Mouse (Mus musculus) forebrain, embryonic 12.5 days (tissue): ENCODE results near the gene Hspg2. TPM values are rescaled to one million over a fixed set of nuclear protein-coding genes. Genes with fewer than 3 reads are reported as not detected.
"Not testable (repeated sequence)": the region's sequence is repeated elsewhere in the genome, so short reads cannot be mapped to it uniquely, and the experiment has no call there.

Source experiments
- ATAC-seq: fragments of 200-750 bp; cut with Nextera tagmentation; 2 replicates; pipeline ENCODE4 v1.8.0; 2017; ENCODE audit warnings: moderate TSS enrichment; ENCODE audit not compliant: low FRiP score
- H3K27ac ChIP-seq: fragments of 300-500 bp; sonication (generic); 2 replicates; pipeline ENCODE4 v1.5.1; 2016; ENCODE audit warnings: mild to moderate bottlenecking
- H3K27me3 ChIP-seq: fragments of 300-500 bp; sonication (generic); 2 replicates; pipeline ENCODE4 v1.6.1; 2016; ENCODE audit warnings: mild to moderate bottlenecking
- H3K36me3 ChIP-seq: fragments of 300-500 bp; sonication (generic); replicated peaks from 2 replicates; pipeline ENCODE4 v1.6.1; 2016; ENCODE audit warnings: mild to moderate bottlenecking
- H3K4me1 ChIP-seq: fragments of 300-500 bp; sonication (generic); 2 replicates; pipeline ENCODE4 v1.6.1; 2016
- H3K4me2 ChIP-seq: fragments of 300-500 bp; sonication (generic); 2 replicates; pipeline ENCODE4 v1.6.1; 2016; ENCODE audit warnings: mild to moderate bottlenecking, moderate library complexity
- H3K4me3 ChIP-seq: fragments of 300-500 bp; sonication (generic); replicated peaks from 2 replicates; pipeline ENCODE4 v1.5.1; 2016; ENCODE audit warnings: mild to moderate bottlenecking
- H3K9ac ChIP-seq: fragments of 300-500 bp; sonication (generic); 2 replicates; pipeline ENCODE4 v1.6.1; 2016; ENCODE audit warnings: mild to moderate bottlenecking
- H3K9me3 ChIP-seq: fragments of 300-500 bp; sonication (generic); 2 replicates; pipeline ENCODE4 v1.6.1; 2016
- WGBS: fragments of 180-500 bp; shearing (Covaris S2); methylation state at CpG from one replicate; pipeline ENCODE4 v1.1.7; 2016; 5-methylcytosine and 5-hydroxymethylcytosine counted together
- polyA plus RNA-seq: library from polyadenylated mRNA; unstranded; fragments of >200 nt; fragmentation: Nextera tagmentation; extraction: Ambion mirVana; gene quantifications from 2 replicates; pipeline ENCODE4 v1.2.1, GENCODE M21; 2016

Gene Hspg2
- polyA plus RNA-seq: 8.0 and 8.9 TPM in 2 replicates

- Histone ChIP-seq H3K36me3 (no peaks in the 10 kb centered on the region), H3K9ac (peak within 1 kb of the TSS; percentile 72), H3K4me1 (peaks cover 38% of the 10 kb centered on the region), H3K4me2 (peak within 1 kb of the TSS; percentile 95), H3K27me3 (peaks cover 3% of the 10 kb centered on the region; the same call in 1 of the 2 replicates), H3K27ac (peak within 1 kb of the TSS; percentile 53; the same call in 1 of the 2 replicates), H3K9me3 (no peaks in the 10 kb centered on the region), H3K4me3 (peak within 1 kb of the TSS; percentile 62)
- peak; percentile 90 for ATAC-seq
- under 1% methylated on average over 72 of the region's 72 CpGs for WGBS
Measured at GRCm38 (mm10) chr4:137468260-137469080, at the start of gene Hspg2. Gene Hspg2, plus strand, starts transcription at chr4:137468769.

DNA sequence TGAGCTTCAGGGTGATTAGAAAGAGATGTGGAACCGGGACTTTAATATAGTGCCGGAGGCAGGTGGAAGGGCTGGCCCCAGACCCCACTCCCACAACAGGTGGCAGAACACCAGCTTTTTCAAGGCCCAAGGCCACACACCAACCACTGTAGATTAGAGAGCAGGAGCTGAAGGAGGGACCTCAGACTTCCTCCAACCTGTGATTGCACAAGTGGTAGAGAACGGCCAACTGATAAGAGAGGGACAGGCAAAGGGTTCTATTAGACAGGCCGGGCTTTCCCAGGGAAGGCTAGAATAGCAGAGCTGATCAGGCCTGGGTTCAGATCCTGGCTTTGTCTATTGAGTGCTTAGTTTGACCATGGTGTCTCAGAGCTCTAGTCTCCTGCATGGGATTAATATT, 38.1 kb upstream of the Hspg2 start, which contains the start of gene Cela3b:
Gene Cela3b, minus strand, starts transcription at position 39 of the 400 bp plus-strand sequence.
- ATAC-seq: no peak
- no peak within 1 kb of the TSS for H3K4me3 ChIP-seq
- H3K9ac ChIP-seq: no peak within 1 kb of the TSS
- H3K27ac ChIP-seq: no peak within 1 kb of the TSS
- no peaks in the 10 kb centered on the region for H3K4me1 ChIP-seq
- no peaks in the 10 kb centered on the region for H3K9me3 ChIP-seq
- WGBS: 98% methylated on average over 4 of the region's 4 CpGs
- no peak within 1 kb of the TSS for H3K4me2 ChIP-seq
- no peaks in the 10 kb centered on the region for H3K27me3 ChIP-seq
- H3K36me3 ChIP-seq: no peaks in the 10 kb centered on the region

DNA sequence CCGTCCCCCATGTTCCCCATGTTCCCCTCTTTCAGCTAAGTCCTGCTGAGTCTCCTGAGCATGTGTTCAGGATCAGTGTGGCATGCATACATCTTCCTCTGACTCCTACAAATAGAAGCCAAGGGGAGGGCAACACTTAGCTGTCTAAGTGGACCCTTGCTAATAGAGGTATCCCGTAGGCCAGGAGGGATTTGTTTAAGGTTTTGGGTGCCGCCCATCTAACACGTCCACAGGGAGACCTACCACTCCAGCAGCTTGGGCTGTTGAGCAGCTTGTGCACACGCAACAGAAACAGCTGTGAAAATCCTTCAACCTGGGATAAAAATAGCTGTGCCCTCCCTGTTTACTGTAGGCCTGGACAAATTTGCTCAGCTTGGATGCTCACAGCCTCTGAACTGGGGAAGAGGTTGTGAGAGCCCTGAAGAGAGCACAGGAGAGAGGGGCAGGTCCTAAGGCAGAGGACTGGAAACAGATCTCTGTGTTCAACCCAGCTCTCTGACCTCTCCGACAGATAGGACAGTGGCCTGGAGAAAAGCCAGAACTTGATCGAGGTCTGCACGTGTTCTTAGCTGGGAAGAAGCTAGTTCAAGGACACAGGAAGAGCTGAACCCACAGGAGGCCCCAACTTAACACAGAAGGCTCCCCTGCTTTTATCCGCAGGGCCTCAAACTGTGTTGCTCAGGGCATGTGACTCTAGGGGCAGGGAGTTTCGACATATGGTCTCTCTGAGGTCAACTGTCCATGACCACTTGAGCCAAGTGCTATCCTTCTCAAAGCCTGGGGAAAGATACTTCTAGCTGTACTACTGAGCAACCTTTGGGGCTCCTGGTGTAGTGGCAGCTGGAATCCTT, 35.6 kb upstream of the Hspg2 start:
- H3K4me3 ChIP-seq, H3K27ac ChIP-seq, H3K4me1 ChIP-seq, ATAC-seq, H3K4me2 ChIP-seq, H3K36me3 ChIP-seq, H3K9ac ChIP-seq, H3K9me3 ChIP-seq, H3K27me3 ChIP-seq: not testable (repeated sequence)
- 86% methylated on average over 10 of the region's 10 CpGs for WGBS

DNA sequence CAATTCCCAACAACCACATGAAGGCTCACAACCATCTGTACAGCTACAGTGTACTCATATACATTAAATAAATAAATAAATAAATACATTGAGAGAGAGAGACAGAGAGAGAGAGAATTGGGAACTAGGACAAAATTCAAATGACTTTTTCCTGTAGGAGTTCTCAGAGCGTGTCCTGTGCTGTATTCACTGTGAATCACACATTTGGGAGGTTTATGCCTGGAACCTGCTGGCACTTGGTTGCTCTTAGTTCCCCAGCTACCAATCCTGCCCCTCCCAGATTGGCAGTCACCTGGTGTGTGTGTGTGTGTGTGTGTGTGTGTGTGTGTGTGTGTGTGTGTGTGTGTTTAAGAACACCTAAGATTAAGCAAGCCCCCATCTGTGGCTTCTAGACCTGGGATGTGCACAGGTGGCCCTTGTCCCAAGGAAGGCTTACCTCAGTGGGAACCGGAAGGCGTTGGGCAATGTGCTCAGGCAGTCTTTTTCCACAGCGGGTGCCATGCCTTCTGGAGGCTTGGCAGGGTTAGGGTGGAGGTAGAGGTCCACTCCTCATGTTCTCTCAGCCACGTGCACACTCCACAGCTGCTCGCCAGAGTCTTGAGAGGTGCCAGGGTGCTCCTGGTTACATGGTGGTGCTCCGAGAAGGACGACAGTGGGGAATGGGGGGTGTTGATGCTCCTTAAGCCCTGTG, 31.4 kb upstream of the Hspg2 start:
- Histone ChIP-seq H3K36me3 (no peaks in the 10 kb centered on the region), H3K4me3 (no peak overlapping the region), H3K27ac (no peak overlapping the region), H3K9ac (no peak overlapping the region), H3K4me2 (no peak overlapping the region), H3K4me1 (no peaks in the 10 kb centered on the region), H3K27me3 (no peaks in the 10 kb centered on the region), H3K9me3 (no peaks in the 10 kb centered on the region)
- WGBS: 83% methylated on average over 8 of the region's 8 CpGs
- no peak for ATAC-seq

DNA sequence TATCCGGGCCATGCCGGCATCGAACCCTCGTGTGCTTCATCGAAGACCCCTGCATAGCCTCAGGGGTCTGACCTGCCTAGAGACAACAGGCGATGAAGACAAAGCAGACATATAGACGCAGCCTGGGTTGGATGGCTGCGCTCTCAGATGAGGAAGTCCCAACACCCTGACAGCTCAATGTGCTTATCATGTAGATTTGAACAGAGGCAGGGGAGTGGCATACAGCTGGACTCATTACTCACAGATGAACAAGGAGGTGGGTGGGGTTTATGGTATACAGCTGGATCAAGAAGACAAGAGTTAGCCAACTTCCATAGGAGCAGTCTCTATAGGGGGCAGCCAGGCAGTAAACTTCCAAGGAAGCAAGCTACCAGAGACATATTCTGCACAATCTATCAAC, 29.7 kb upstream of the Hspg2 start:
- Histone ChIP-seq H3K36me3 (no peaks in the 10 kb centered on the region), H3K4me2 (no peak overlapping the region), H3K9me3 (no peaks in the 10 kb centered on the region), H3K4me3 (no peak overlapping the region), H3K9ac (no peak overlapping the region), H3K27me3 (no peaks in the 10 kb centered on the region), H3K27ac (no peak overlapping the region), H3K4me1 (no peaks in the 10 kb centered on the region)
- ATAC-seq: no peak
- 88% methylated on average over 8 of the region's 8 CpGs for WGBS

GRCm38 (mm10) chr4:137441332-137441731, 27.2 kb upstream of the Hspg2 start:
- Histone ChIP-seq H3K4me3 (no peak overlapping the region), H3K9ac (no peak overlapping the region)
- WGBS: 86% methylated on average over 4 of the region's 4 CpGs

GRCm38 (mm10) chr4:137443625-137444024, 24.9 kb upstream of the Hspg2 start:
- WGBS: 34% methylated on average over 5 of the region's 5 CpGs
- Histone ChIP-seq H3K4me1 (peaks cover 8% of the 10 kb centered on the region), H3K27me3 (no peaks in the 10 kb centered on the region), H3K4me3 (no peak overlapping the region), H3K4me2 (no peak overlapping the region), H3K27ac (no peak overlapping the region), H3K36me3 (no peaks in the 10 kb centered on the region), H3K9ac (no peak overlapping the region), H3K9me3 (no peaks in the 10 kb centered on the region)
- no peak for ATAC-seq

More at GRCm38 (mm10) chr4:137441332-137441731, 27.2 kb upstream of the Hspg2 start:
- Histone ChIP-seq H3K36me3 (no peaks in the 10 kb centered on the region), H3K27ac (no peak overlapping the region), H3K4me1 (no peaks in the 10 kb centered on the region), H3K27me3 (no peaks in the 10 kb centered on the region), H3K9me3 (no peaks in the 10 kb centered on the region), H3K4me2 (no peak overlapping the region)
- ATAC-seq: no peak

DNA sequence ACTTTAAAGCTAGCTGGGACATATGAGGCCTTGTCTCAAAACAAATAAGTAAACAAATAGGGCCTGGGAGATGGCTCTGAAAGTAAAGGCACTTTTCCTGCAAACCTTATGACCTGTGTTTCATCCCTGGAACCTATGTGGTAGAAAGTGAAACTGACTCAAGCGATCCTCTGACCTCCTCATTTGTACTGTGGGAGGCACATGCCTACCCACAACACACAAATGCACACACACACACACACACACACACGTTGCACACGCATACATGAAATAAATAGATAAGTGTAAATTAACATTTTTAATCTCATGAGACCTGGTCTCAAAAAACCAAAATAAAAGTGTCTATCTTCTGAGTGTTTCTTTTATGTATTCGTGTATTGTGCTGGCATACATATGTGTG, 22.7 kb upstream of the Hspg2 start:
- no peak overlapping the region for H3K9ac ChIP-seq
- no peak for ATAC-seq
- no peaks in the 10 kb centered on the region for H3K36me3 ChIP-seq
- no peak overlapping the region for H3K27ac ChIP-seq
- H3K4me3 ChIP-seq: no peak overlapping the region
- H3K27me3 ChIP-seq: no peaks in the 10 kb centered on the region
- H3K4me1 ChIP-seq: peaks cover 10% of the 10 kb centered on the region
- H3K9me3 ChIP-seq: no peaks in the 10 kb centered on the region
- WGBS: 91% methylated on average over 4 of the region's 4 CpGs
- H3K4me2 ChIP-seq: no peak overlapping the region

- no peaks in the 10 kb centered on the region for H3K9me3 ChIP-seq
- H3K27me3 ChIP-seq: no peaks in the 10 kb centered on the region
- no peak overlapping the region for H3K4me2 ChIP-seq
- peaks cover 10% of the 10 kb centered on the region for H3K4me1 ChIP-seq
- ATAC-seq: no peak
- WGBS: 78% methylated on average over 7 of the region's 7 CpGs
- no peak overlapping the region for H3K4me3 ChIP-seq
- no peak overlapping the region for H3K9ac ChIP-seq
- H3K36me3 ChIP-seq: no peaks in the 10 kb centered on the region
- no peak overlapping the region for H3K27ac ChIP-seq
Measured at GRCm38 (mm10) chr4:137447363-137448196, 21.0 kb upstream of the Hspg2 start.

DNA sequence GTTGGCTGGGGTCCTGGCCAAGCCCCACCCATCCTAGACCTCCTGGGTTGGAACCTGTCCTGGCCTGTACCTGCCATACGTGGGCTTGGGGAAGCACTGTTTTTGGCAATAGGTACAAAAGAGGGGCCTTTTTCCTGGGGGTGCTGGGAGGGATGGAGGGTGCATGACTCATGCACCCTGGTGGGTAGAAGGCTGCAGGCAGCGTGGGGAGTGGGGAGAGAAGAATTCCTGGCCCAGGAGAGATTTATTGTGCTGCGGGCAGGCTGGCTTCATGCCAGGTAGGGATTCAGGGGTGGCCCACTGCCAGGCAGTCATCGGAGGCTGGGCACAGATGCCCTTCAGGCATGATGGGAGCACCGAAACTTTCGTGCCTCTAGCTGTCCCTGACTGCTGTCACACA, 20.4 kb upstream of the Hspg2 start:
- Histone ChIP-seq H3K27ac (no peak overlapping the region), H3K27me3 (no peaks in the 10 kb centered on the region), H3K4me2 (no peak overlapping the region), H3K36me3 (no peaks in the 10 kb centered on the region), H3K4me3 (no peak overlapping the region), H3K9me3 (no peaks in the 10 kb centered on the region), H3K4me1 (peaks cover 10% of the 10 kb centered on the region), H3K9ac (no peak overlapping the region)
- WGBS: 54% methylated on average over 6 of the region's 6 CpGs
- no peak for ATAC-seq

GRCm38 (mm10) chr4:137448641-137449040, 19.9 kb upstream of the Hspg2 start:
- ATAC-seq: no peak
- Histone ChIP-seq H3K27ac (no peak overlapping the region), H3K9ac (no peak overlapping the region), H3K4me2 (no peak overlapping the region), H3K27me3 (no peaks in the 10 kb centered on the region), H3K36me3 (no peaks in the 10 kb centered on the region), H3K4me3 (no peak overlapping the region), H3K4me1 (peaks cover 10% of the 10 kb centered on the region), H3K9me3 (no peaks in the 10 kb centered on the region)
- WGBS: 57% methylated on average over 2 of the region's 2 CpGs
